Mouse (Mus musculus) CH12.LX (cell line): ENCODE measurements around the gene Fkbp1b. TPM values are rescaled to one million over a fixed set of nuclear protein-coding genes. Genes with fewer than 3 reads are reported as not detected.

Experiments used
- DNase-seq: peaks from one replicate; pipeline ENCODE4 v3.0.0-alpha.2; 2013; ENCODE audit errors: extremely low read depth
- H3K27ac ChIP-seq: 2 replicates; pipeline ENCODE4 v1.5.1; 2012; ENCODE audit warnings: low read depth, mild to moderate bottlenecking, control low read depth, moderate library complexity; ENCODE audit not compliant: insufficient read depth
- H3K27me3 ChIP-seq: replicated peaks from 2 replicates; pipeline ENCODE3; 2012; ENCODE audit warnings: inconsistent platforms
- H3K36me3 ChIP-seq, 2 experiments: replicated peaks in 1 of 2; 2 replicates each; pipeline versions ENCODE3 to v1.6.1; 2012; ENCODE audit warnings: inconsistent platforms in 1 of 2, low read length in 1 of 2, mild to moderate bottlenecking in 1 of 2, mixed read lengths in 1 of 2, moderate library complexity in 1 of 2; ENCODE audit not compliant: control insufficient read depth in 1 of 2, insufficient read depth in 1 of 2
- H3K4me1 ChIP-seq, 2 experiments: 2 replicates each; pipeline ENCODE4 v1.6.1; 2012; ENCODE audit warnings: inconsistent platforms in 1 of 2, moderate library complexity in 1 of 2; ENCODE audit not compliant: insufficient read depth in 2 of 2, control insufficient read depth in 1 of 2
- H3K4me2 ChIP-seq: 2 replicates; pipeline ENCODE4 v1.6.1; 2012; ENCODE audit warnings: low read depth, mild to moderate bottlenecking, control low read depth; ENCODE audit not compliant: poor library complexity, insufficient read depth, severe bottlenecking
- H3K4me3 ChIP-seq, 3 experiments: fragments of 150-350 bp in 1 of 3; sonication (generic) in 1 of 3; replicated peaks in 1 of 3; 2 replicates each; pipeline versions ENCODE3 to v1.5.1; 2011 to 2012; ENCODE audit warnings: low read depth in 2 of 3, low read length in 2 of 3, mild to moderate bottlenecking in 2 of 3, moderate library complexity in 2 of 3, control low read depth in 1 of 3, improper control_type of control experiment in 1 of 3, inconsistent platforms in 1 of 3, mixed read lengths in 1 of 3; ENCODE audit not compliant: poor library complexity in 1 of 3
- H3K79me2 ChIP-seq: replicated peaks from 2 replicates; pipeline ENCODE4 v1.6.1; 2012; ENCODE audit warnings: mild to moderate bottlenecking, moderate library complexity; ENCODE audit not compliant: control insufficient read depth, poor library complexity, insufficient read depth, severe bottlenecking; ENCODE audit errors: extremely low read depth
- H3K9ac ChIP-seq: 2 replicates; pipeline ENCODE4 v1.6.1; 2012; ENCODE audit warnings: low read depth, mild to moderate bottlenecking, control low read depth, moderate library complexity; ENCODE audit not compliant: insufficient read depth
- H3K9me3 ChIP-seq: replicated peaks from 2 replicates; pipeline ENCODE3; 2012; ENCODE audit warnings: low read length, inconsistent platforms, mixed read lengths
- KAT2A ChIP-seq: IDR thresholded peaks from 2 replicates; pipeline ENCODE4 v1.6.1; 2012; ENCODE audit warnings: low read length, improper control_type of control experiment, inconsistent platforms; ENCODE audit not compliant: insufficient replicate concordance
- SIN3A ChIP-seq: IDR thresholded peaks from 2 replicates; pipeline ENCODE4 v1.6.1; 2012; ENCODE audit warnings: low read length, improper control_type of control experiment, inconsistent platforms
- dilution Hi-C: fragments of 300-500 bp; cut with MboI; formaldehyde crosslinking; loops from 2 replicates; pipeline ENCODE4 v1.14.3; 2020; ENCODE audit warnings: low sequenced_read_pairs; ENCODE audit not compliant: extremely low pct_unique_long_range_greater_than_20kb, extremely low pct_ligation_motif_present
- in situ Hi-C: fragments of 300-500 bp; cut with MboI; formaldehyde crosslinking; loops from 3 replicates; pipeline ENCODE4 v1.14.3; 2019; ENCODE audit warnings: low sequenced_read_pairs, low pct_ligation_motif_present, low pct_unique_long_range_greater_than_20kb, mixed read lengths
- polyA plus RNA-seq: library from polyadenylated mRNA; unstranded; fragments of >175 nt; gene quantifications from 2 replicates; pipeline ENCODE4 v1.2.1, GENCODE M21; 2012; ENCODE audit warnings: low read depth; ENCODE audit not compliant: insufficient read length
- total RNA-seq, 2 experiments: library from RNA; depleted of rRNA; stranded (reverse); fragments of 300-350 nt in 1 of 2; fragments of >200 nt in 1 of 2; gene quantifications; 2 replicates each; pipeline ENCODE4 v1.2.3; 2012 to 2014

The Fkbp1b gene
- total and polyA plus RNA-seq, 3 experiments: 0.38 TPM; not detected in 2

GRCm38 (mm10) chr12:4783598-4783997, 57.8 kb downstream of the Fkbp1b start:
- dilution Hi-C loops: no loop called here
- H3K9ac ChIP-seq: no peak overlapping the region
- DNase-seq: no peak
- no peak overlapping the region for H3K4me3 ChIP-seq
- no peak for TF ChIP-seq KAT2A
- TF ChIP-seq SIN3A: no peak
- peaks cover 0 to 3% of the 10 kb centered on the region in 2 experiments; a peak in 1 of 4 replicates for H3K4me1 ChIP-seq
- H3K79me2 ChIP-seq: no peaks in the 10 kb centered on the region
- no peaks in the 10 kb centered on the region for H3K27me3 ChIP-seq
- H3K36me3 ChIP-seq: no peaks in the 10 kb centered on the region
- H3K4me2 ChIP-seq: no peak overlapping the region
- in situ Hi-C loops: no loop called here
- no peaks in the 10 kb centered on the region for H3K9me3 ChIP-seq
- H3K27ac ChIP-seq: no peak overlapping the region

Other genes with a start within 250 kb of the Fkbp1b start
- gene Itsn2, start 249.0 kb downstream of the Fkbp1b start, total RNA-seq (2012; rRNA removed): 27.9 and 32.3 TPM in 2 replicates
- gene Itsn2, start 249.0 kb downstream of the Fkbp1b start, total RNA-seq (2014; rRNA removed): 48.1 and 54.1 TPM in 2 replicates
- gene Itsn2, start 249.0 kb downstream of the Fkbp1b start, polyA plus RNA-seq: 44.4 and 45.6 TPM in 2 replicates
- not detected in 2 replicates for gene Gm3625, start 248.7 kb downstream of the Fkbp1b start, total RNA-seq (2012; rRNA removed)
- not detected in 2 replicates for gene Gm3625, start 248.7 kb downstream of the Fkbp1b start, total RNA-seq (2014; rRNA removed)
- gene Gm3625, start 248.7 kb downstream of the Fkbp1b start, polyA plus RNA-seq: not detected in 2 replicates
- not detected in 2 replicates for gene Fam228a, start 103.2 kb downstream of the Fkbp1b start, total RNA-seq (2012; rRNA removed)
- gene Fam228a, start 103.2 kb downstream of the Fkbp1b start, total RNA-seq (2014; rRNA removed): not detected in 2 replicates
- not detected in 2 replicates for gene Fam228a, start 103.2 kb downstream of the Fkbp1b start, polyA plus RNA-seq
- not detected in 2 replicates for gene Pfn4, start 72.6 kb downstream of the Fkbp1b start, total RNA-seq (2012; rRNA removed)
- gene Pfn4, start 72.6 kb downstream of the Fkbp1b start, total RNA-seq (2014; rRNA removed): not detected in 2 replicates
- not detected in 2 replicates for gene Pfn4, start 72.6 kb downstream of the Fkbp1b start, polyA plus RNA-seq
- 0.13 TPM in 1 of 2 replicates, not detected in the other for gene Fam228b, start 72.3 kb downstream of the Fkbp1b start, total RNA-seq (2012; rRNA removed)
- gene Fam228b, start 72.3 kb downstream of the Fkbp1b start, total RNA-seq (2014; rRNA removed): not detected in 2 replicates
- not detected in 2 replicates for gene Fam228b, start 72.3 kb downstream of the Fkbp1b start, polyA plus RNA-seq
- gene Sf3b6, start 24.0 kb downstream of the Fkbp1b start, total RNA-seq (2012; rRNA removed): 109 and 135 TPM in 2 replicates
- 346 and 388 TPM in 2 replicates for gene Sf3b6, start 24.0 kb downstream of the Fkbp1b start, total RNA-seq (2014; rRNA removed)
- 151 and 191 TPM in 2 replicates for gene Sf3b6, start 24.0 kb downstream of the Fkbp1b start, polyA plus RNA-seq
- gene Wdcp, start 1.7 kb upstream of the Fkbp1b start, total RNA-seq (2012; rRNA removed): 18.9 and 21.7 TPM in 2 replicates
- 31.3 and 32.1 TPM in 2 replicates for gene Wdcp, start 1.7 kb upstream of the Fkbp1b start, total RNA-seq (2014; rRNA removed)
- gene Wdcp, start 1.7 kb upstream of the Fkbp1b start, polyA plus RNA-seq: 8.9 and 9.3 TPM in 2 replicates
- gene Mfsd2b, start 32.8 kb upstream of the Fkbp1b start, total RNA-seq (2012; rRNA removed): 0.17 and 0.21 TPM in 2 replicates
- 0.05 TPM in 1 of 2 replicates, not detected in the other for gene Mfsd2b, start 32.8 kb upstream of the Fkbp1b start, total RNA-seq (2014; rRNA removed)
- gene Mfsd2b, start 32.8 kb upstream of the Fkbp1b start, polyA plus RNA-seq: 0.35 and 0.49 TPM in 2 replicates
- gene Ubxn2a, start 66.1 kb upstream of the Fkbp1b start, total RNA-seq (2012; rRNA removed): 15.2 and 19.5 TPM in 2 replicates
- gene Ubxn2a, start 66.1 kb upstream of the Fkbp1b start, total RNA-seq (2014; rRNA removed): 25.4 and 28.5 TPM in 2 replicates
- gene Ubxn2a, start 66.1 kb upstream of the Fkbp1b start, polyA plus RNA-seq: 20.8 and 23.5 TPM in 2 replicates
- 6.5 and 7.3 TPM in 2 replicates for gene Atad2b, start 75.8 kb upstream of the Fkbp1b start, total RNA-seq (2012; rRNA removed)
- gene Atad2b, start 75.8 kb upstream of the Fkbp1b start, total RNA-seq (2014; rRNA removed): 6.9 and 7.6 TPM in 2 replicates
- gene Atad2b, start 75.8 kb upstream of the Fkbp1b start, polyA plus RNA-seq: 8.6 and 10.3 TPM in 2 replicates